Mouse (Mus musculus): ENCODE results near the gene 2410131K14Rik. TPM values are rescaled to one million over a fixed set of nuclear protein-coding genes. Genes with fewer than 3 reads are reported as not detected.

2410131K14Rik gene
- polyA plus RNA-seq, 1 experiment = 3.8 TPM

DNA sequence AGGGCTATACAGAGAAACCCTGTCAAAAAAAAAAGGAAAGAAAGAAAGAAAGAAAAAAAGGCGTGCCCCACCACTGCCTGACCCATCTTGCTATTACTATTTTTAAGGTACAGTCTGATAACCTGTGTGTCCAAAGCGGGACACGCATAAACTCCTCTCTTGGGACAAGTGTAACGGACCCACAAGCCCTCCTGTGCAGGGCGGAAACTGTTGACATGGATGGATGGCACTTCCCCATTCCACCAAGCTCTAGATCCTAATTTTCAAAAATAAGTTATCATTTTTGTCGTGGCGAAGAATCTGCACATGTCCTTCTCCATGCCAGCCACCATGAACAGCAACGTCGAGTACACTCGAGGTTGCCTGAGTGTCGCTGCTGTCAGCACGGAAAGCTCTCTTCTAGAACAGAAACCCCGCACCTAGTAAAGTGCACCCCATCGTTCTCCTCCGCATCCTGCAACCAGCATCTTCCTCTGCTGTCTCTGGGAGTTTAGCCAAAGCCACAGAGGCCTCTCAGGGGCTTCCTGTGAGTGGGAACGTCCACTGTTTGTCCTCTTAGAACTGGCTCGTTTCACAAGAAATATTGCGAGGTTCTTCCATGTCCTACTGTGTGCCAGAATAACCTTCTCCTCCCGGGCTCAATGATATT is 60.1 kb downstream of the 2410131K14Rik start:
- 75% methylated on average over 19 of the region's 19 CpGs for WGBS
- no peak overlapping the region for H3K4me3 ChIP-seq (ENCODE audit: low read depth, low read length)
- TF ChIP-seq POLR2A (IDR thresholded peaks at IDR 0.05; ENCODE audit: low read depth, low read length) (no peak), CTCF (IDR thresholded peaks at IDR 0.05; ENCODE audit: extremely low read depth, insufficient read length, insufficient replicate concordance, low read depth, low read length) (no peak)

DNA sequence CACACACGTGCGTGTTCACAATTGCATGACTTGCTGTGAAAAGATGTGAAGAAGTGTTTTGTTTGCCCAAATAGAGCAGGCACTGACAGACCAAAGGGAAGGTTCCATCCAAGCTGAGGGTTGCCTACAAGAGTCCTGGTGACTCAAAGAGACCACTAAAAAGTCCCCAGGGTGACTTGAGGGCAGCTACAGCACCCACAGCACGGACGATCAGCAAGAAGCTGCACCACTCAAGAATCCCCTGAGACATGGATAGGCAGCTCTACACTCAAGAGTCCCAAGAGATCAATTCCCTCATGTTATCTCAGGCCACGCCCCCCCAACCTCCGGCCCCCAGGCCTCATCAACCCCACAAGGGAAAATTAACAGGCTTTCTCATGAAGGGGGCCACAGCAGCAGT is 65.4 kb downstream of the 2410131K14Rik start:
- Histone ChIP-seq H3K27ac (ENCODE audit: insufficient read depth, low read depth, low read length) (no peak overlapping the region), H3K36me3 (ENCODE audit: control insufficient read depth, insufficient read depth, low read length) (no peaks in the 10 kb centered on the region), H3K4me1 (ENCODE audit: control insufficient read depth, insufficient read depth, insufficient read length, low read length) (no peaks in the 10 kb centered on the region), H3K4me3 (ENCODE audit: low read depth, low read length) (no peak overlapping the region), H3K27me3 (ENCODE audit: control insufficient read depth, insufficient read depth, low read length) (no peaks in the 10 kb centered on the region)
- 81% methylated on average over 6 of the region's 6 CpGs for WGBS
- TF ChIP-seq POLR2A (IDR thresholded peaks at IDR 0.05; ENCODE audit: low read depth, low read length) (no peak), CTCF (IDR thresholded peaks at IDR 0.05; ENCODE audit: extremely low read depth, insufficient read length, insufficient replicate concordance, low read depth, low read length) (no peak)

More for the DNA sequence above, 60.1 kb downstream of the 2410131K14Rik start:
- Histone ChIP-seq H3K4me1 (ENCODE audit: control insufficient read depth, insufficient read depth, insufficient read length, low read length) (peaks cover 5% of the 10 kb centered on the region; the same call in 1 of the 2 replicates), H3K27ac (ENCODE audit: insufficient read depth, low read depth, low read length) (no peak overlapping the region), H3K36me3 (ENCODE audit: control insufficient read depth, insufficient read depth, low read length) (no peaks in the 10 kb centered on the region), H3K27me3 (ENCODE audit: control insufficient read depth, insufficient read depth, low read length) (no peaks in the 10 kb centered on the region)

- Histone ChIP-seq H3K4me3 (ENCODE audit: low read depth, low read length) (no peak overlapping the region), H3K27ac (ENCODE audit: insufficient read depth, low read depth, low read length) (no peak overlapping the region), H3K27me3 (ENCODE audit: control insufficient read depth, insufficient read depth, low read length) (no peaks in the 10 kb centered on the region), H3K36me3 (ENCODE audit: control insufficient read depth, insufficient read depth, low read length) (no peaks in the 10 kb centered on the region), H3K4me1 (ENCODE audit: control insufficient read depth, insufficient read depth, insufficient read length, low read length) (no peaks in the 10 kb centered on the region)
- no peak for TF ChIP-seq CTCF (IDR thresholded peaks at IDR 0.05; ENCODE audit: extremely low read depth, insufficient read length, insufficient replicate concordance, low read depth, low read length)
- 36% methylated on average over 10 of the region's 10 CpGs for WGBS
Measured at GRCm38 (mm10) chr5:118311251-118311650, 66.2 kb downstream of the 2410131K14Rik start.

DNA sequence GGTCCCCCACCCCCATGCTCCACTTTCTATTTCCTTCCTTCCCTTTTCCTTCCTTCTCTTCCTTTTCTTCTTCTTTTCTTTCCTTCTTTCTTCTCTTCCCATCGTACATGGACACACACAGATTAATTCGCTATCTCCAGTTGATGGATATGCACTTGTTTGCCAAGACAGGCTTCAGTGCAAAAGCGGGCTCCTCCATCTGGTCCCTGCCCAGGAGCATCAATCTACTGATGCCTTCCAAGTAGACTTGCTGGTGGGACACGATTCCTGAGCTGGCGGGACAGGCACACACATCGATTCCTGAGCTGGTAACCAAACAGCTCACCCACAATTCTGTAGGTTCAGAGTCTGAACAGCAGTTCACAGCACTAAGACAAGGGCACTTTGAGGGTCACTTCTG is 68.7 kb downstream of the 2410131K14Rik start:
- H3K27me3 ChIP-seq (ENCODE audit: control insufficient read depth, insufficient read depth, low read length) = 0 out of 2 replicates have a peak, but pooled peaks cover 1% of the 10 kb centered on the region
- H3K36me3 ChIP-seq (ENCODE audit: control insufficient read depth, insufficient read depth, low read length) = no peaks in the 10 kb centered on the region
- no peak overlapping the region for H3K27ac ChIP-seq (ENCODE audit: insufficient read depth, low read depth, low read length)
- H3K4me1 ChIP-seq (ENCODE audit: control insufficient read depth, insufficient read depth, insufficient read length, low read length) = no peaks in the 10 kb centered on the region
- no peak overlapping the region for H3K4me3 ChIP-seq (ENCODE audit: low read depth, low read length)
- WGBS = 86% methylated on average over 6 of the region's 6 CpGs
- TF ChIP-seq CTCF (IDR thresholded peaks at IDR 0.05; ENCODE audit: extremely low read depth, insufficient read length, insufficient replicate concordance, low read depth, low read length) = no peak
- TF ChIP-seq POLR2A (IDR thresholded peaks at IDR 0.05; ENCODE audit: low read depth, low read length) = no peak

Other genes starting within 250 kb of the 2410131K14Rik start
- gene Tesc, start 217.5 kb upstream of the 2410131K14Rik start, polyA plus RNA-seq (2012; rRNA removed) = 9.8 and 25.5 TPM in 2 replicates
- gene Fbxw8, start 89.8 kb upstream of the 2410131K14Rik start, polyA plus RNA-seq (2012; rRNA removed) = 15.9 and 28.3 TPM in 2 replicates
- not detected in 2 replicates for gene Hrk, start 80.6 kb upstream of the 2410131K14Rik start, polyA plus RNA-seq (2012; rRNA removed)
- 0.98 and 1.2 TPM in 2 replicates for gene Rnft2, start 111 bp upstream of the 2410131K14Rik start, polyA plus RNA-seq (2012; rRNA removed)

Data from small intestine, adult 2 months (tissue).